Mouse (Mus musculus): ENCODE measurements at regions not wholly inside any gene's neighbourhood (a gene's known extent, or its start where the extent isn't known, plus 50 kb on each side); places are given as distances from the start of the nearest gene placed in this dataset.

DNA sequence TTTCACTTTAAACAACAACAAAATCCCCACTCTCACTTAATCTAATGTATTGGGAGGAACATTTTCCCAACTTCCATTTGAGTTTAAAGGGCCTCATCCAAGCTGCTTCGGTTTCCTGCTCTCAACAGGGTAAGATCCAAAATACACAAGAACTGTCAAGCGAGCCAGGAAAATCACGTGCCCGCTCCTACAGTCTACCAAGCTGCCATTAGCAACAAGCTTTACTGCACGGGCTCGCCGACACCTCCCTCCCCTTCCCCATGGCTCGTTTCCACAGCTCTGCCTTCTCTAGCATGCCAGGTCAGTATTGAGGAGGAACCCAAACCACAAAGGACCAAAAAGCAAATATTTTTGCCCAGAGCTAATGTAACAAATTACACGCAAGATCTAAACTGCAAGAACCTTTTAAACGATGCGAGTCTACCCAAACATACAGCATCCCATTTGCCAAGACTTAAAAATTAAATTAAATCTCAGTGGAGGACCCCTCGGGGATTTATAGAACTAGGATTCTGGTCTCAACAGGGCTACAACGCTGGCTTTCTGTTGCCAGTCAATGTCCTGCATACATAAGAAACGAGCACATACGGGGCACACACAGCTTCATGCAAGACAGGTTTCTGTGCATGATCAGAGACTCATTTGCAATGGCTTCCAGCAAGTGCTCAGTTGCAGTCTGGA is 435.4 kb upstream of the Jarid2 start:
- peak; percentile 85 for DNase-seq (ENCODE audit: low spot score)

- no peak for DNase-seq (ENCODE audit: low spot score)
Observed at GRCm38 (mm10) chr13:44295621-44296020, 433.7 kb upstream of the Jarid2 start.

DNA sequence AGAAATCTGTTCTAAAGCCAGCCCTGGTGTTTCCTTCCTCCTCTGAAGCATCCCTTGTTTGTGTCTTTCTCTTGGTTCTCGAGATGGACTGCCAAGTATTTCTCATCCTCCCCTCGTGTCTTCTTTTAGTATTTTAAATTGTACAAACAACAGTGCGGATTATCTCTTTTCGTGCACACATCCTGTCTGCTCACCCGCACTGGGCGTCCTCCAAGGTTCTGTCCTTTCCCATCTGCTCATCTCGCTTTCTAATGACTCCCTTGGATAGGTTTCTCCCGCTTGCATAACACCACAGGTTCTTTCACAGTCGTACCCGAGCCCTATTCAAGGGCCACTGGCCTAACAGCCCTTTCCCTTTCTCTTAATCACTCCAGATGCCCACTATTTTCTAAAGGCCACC is 428.7 kb upstream of the Jarid2 start:
- DNase-seq (ENCODE audit: low spot score): no peak

DNA sequence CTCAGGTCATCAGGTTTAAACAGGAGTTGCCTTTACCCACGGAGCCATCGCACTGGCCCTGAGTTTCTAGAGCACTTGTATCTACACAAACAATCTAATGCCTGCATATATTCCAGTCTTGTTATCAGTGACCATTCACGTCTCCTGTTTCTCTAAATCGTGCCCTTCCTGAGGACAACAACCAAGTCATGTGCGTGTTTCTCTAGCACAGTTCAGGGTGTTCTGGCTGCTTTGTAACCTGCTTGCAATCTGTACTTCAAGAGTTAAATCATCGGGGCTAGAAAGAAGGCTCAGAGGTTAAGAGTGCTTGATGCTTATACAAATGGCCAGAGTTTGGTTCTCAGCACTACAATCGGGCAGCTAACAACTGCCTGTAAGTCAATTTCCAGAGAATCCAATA is 428.1 kb upstream of the Jarid2 start:
- DNase-seq (ENCODE audit: low spot score): no peak

- peak; percentile 82 for DNase-seq (ENCODE audit: low spot score)
Observed at GRCm38 (mm10) chr13:44301936-44302335, 427.3 kb upstream of the Jarid2 start.

DNA sequence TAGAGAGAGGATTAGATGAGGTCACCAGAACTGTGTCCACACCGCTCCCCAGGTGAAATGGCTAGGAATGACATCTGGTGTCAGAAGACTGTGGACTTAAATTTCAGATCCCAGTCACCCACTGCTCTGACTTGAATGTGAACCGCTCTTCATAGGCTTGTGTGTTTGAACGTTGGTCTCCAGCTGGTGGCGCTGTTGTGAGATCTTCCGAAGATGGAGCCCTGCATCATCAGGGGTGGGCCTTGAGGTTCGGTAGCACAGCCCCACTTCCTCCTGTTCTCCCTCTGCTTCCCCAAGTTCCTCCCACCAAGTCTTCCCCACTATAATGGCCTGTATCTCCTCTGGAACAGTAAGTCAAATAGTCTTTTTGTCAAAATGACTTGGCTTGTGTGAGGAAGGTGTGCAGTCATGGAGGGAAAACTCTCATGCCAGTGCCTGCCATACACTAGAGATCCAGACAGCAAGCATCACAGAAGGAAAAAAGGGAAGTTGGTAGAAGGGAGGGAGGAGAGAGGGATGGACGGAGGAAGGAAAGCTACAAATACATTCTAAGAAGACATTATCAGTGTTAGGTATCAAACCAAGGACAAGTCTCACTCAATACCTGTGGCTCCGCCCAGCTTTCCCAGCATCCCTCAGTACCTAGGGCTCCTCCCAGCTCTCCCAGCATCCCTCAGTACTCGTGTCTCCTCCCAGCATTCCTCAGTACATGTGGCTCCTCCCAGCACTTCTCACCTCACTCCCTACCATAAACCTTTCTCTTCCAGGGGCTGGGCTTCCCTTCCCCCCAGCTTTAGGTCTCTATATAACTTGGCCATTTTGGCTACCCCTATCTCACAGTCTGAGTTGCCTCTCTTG is 423.9 kb upstream of the Jarid2 start:
- no peak for DNase-seq (ENCODE audit: low spot score)

GRCm38 (mm10) chr13:44306275-44307050 is 422.8 kb upstream of the Jarid2 start:
- peak; percentile 81 for DNase-seq (ENCODE audit: low spot score)

DNA sequence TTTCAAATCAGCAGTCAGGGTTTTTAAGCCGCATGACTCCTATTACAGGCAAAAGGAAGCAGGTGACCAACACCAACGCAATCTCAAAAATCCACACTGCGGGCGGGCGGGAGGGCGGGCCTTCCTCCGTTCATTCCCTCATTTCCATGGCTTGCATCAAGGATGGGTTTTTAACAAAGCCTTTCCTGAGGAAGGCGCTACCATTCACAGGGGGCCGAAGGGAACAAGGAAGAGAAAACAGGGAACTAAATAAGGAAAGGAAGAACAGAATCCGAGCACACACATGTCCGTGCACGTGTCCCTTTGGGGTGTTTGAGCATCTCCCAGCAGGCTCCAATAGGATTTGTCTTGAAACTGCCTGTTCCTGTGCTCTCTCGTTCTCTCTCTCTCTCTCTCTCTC is 421.0 kb upstream of the Jarid2 start:
- DNase-seq (ENCODE audit: low spot score): no peak

DNA sequence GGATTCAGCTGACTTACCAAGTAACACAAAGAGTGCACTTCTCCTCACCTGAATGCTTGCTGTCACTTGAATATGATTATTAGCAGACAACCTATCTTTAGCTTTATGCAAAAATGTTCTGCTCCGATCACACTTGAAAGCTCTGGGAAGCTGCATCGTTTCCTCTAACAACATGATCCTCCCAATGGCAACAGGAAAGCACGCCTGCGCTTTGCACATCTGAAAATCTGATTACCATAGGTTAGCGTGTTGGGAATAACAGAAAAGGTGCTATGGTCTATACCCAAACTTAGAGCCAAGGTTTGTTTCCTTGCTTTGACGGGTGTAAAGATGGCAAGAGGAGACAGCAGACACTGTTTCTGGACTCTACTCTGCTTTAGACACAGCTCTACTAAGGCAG is 417.0 kb upstream of the Jarid2 start:
- DNase-seq (ENCODE audit: low spot score): no peak

DNA sequence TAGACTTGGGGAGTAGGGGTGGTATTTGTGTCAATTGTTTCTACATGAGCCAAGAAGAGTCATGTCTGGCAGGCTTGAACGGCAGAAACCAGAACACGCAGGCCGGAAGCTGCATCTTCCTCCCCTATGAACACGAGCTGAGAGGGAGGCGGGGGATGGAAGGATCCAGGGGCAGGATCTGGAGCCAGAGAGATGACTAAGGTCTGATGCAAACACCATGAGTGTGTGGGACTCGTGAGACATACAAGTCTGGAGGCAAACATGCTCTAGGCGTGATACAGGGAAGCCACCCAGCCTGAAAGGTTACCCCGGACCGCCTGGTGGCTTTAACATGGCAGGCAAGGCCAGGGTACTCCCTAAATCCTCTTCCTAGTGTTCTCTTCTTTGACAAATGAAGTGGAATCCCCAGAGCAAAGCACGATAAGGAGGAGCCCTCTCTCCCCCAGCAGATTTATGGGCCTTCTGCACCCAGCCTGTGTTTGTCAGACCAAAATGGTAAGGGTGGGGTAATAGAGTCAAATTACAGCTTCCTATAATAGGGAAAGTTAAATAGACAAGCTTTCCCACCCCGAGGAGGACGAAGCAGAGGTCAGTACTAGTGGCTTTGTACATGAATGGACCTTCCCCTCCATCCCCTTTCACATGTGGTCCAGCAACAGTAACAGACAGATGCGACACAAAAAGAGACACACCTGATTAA is 412.4 kb upstream of the Jarid2 start:
- DNase-seq (ENCODE audit: low spot score): no peak

GRCm38 (mm10) chr13:44317596-44317995 is 411.7 kb upstream of the Jarid2 start:
- no peak for DNase-seq (ENCODE audit: low spot score)

DNA sequence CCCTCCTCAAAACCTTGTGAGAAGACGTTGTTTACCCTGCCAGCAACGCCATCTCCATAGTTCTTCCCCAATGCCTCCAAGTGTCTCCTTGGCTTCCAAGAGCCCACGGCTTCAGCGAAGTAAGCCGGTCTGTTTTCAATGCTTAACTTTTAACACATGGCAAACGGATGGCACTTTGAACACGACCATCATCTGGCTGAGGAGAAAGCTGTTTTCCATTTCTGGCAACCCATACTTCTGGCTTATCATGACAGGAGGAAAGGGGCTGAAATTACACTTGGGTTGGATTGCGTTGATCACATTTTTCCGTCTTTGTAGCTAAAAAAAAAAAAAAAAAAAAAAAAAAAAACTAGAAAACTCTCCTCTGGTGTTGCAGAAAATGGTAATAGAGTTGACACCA is 410.2 kb upstream of the Jarid2 start:
- DNase-seq (ENCODE audit: low spot score): no peak

DNA sequence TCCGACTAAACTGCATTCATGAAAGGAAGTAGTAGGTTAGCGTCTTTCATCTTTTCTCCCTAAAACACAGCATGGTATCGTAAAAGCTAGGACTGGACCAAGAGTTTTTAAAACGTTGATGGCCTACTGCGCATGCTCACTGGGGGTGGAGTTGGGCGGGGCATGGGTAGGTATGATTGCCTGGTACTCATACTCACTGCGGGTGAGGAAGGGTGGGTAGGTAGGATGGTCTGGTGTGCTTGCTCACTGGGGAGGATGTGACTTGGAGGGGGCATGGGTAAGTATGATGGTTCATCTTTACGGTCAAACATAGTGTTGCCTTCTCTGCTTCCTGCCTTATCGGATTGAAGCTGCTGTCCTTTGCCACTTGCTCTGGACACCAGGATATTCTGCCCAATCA is 409.8 kb upstream of the Jarid2 start:
- no peak for DNase-seq (ENCODE audit: low spot score)

GRCm38 (mm10) chr13:44320311-44320710 is 409.0 kb upstream of the Jarid2 start:
- no peak for DNase-seq (ENCODE audit: low spot score)

- DNase-seq (ENCODE audit: low spot score): no peak
Observed at GRCm38 (mm10) chr13:44321009-44321596, 408.2 kb upstream of the Jarid2 start.

DNA sequence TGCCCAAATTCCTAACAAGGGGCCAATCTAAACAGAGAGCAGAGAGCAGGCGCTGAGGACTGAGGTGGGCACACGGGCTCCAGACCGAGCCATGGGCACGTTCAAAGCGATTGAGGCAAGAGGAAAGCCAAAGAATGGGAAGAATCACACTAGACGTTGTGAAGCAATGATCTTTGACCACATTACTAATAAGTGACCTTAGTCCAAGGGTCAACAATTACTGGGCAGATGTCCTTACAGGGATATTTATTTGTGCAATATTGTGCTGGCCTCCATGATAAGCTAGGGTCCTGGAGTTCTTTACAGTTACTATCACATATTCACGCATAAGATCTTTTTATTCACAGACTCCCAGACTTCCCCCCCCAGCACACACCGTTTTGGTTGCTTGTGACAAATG is 400.9 kb upstream of the Jarid2 start:
- DNase-seq (ENCODE audit: low spot score): no peak

DNA sequence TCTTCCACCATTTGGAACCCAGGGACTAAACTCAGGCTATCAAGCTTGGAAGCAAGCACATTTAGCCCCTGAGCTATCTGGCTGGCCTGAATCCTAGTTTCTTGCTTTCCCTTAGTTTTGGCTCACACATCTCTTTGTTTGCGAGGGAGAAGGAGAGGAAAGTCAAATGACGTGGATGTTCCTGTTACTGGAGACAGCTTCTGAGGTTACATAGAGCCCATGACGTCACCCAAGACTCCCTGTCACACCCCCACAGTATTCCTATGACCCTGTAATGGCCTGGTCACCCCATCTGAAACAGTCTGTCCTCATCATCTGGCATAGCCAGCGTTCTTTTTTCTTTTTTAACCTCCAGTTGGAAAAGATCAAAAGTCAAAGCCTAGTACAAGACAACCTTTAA is 400.1 kb upstream of the Jarid2 start:
- DNase-seq (ENCODE audit: low spot score): no peak

- peak; percentile 18 for DNase-seq (ENCODE audit: low spot score)
Observed at GRCm38 (mm10) chr13:44329701-44330100, 399.6 kb upstream of the Jarid2 start.

GRCm38 (mm10) chr13:44332716-44333240 is 396.5 kb upstream of the Jarid2 start:
- DNase-seq (ENCODE audit: low spot score): no peak

- DNase-seq (ENCODE audit: low spot score): peak; percentile 21
Observed at GRCm38 (mm10) chr13:44339061-44339741, 390.1 kb upstream of the Jarid2 start.

DNA sequence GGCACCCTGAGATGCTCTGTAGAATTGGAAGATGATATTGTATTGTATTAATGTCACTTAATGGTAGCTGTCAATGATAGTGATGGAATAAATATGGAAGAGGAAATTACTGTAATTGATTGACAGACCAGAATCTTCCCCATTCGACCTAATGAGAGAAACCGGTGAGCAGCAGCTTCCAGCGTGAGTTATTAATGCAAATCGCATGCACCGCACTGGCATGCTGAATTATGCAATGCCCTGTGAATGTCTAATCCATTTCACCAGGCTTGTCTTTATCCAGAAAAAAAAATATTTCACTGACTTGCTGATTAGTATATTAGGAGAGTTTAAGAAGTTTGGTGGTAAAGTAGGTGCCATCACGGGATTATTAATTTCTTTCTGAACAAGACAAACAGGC is 384.2 kb upstream of the Jarid2 start:
- DNase-seq (ENCODE audit: low spot score): no peak

All from lung, postnatal 25 days (tissue).